Mouse (Mus musculus): ENCODE results near the gene Jph2.

Gene Jph2

DNA sequence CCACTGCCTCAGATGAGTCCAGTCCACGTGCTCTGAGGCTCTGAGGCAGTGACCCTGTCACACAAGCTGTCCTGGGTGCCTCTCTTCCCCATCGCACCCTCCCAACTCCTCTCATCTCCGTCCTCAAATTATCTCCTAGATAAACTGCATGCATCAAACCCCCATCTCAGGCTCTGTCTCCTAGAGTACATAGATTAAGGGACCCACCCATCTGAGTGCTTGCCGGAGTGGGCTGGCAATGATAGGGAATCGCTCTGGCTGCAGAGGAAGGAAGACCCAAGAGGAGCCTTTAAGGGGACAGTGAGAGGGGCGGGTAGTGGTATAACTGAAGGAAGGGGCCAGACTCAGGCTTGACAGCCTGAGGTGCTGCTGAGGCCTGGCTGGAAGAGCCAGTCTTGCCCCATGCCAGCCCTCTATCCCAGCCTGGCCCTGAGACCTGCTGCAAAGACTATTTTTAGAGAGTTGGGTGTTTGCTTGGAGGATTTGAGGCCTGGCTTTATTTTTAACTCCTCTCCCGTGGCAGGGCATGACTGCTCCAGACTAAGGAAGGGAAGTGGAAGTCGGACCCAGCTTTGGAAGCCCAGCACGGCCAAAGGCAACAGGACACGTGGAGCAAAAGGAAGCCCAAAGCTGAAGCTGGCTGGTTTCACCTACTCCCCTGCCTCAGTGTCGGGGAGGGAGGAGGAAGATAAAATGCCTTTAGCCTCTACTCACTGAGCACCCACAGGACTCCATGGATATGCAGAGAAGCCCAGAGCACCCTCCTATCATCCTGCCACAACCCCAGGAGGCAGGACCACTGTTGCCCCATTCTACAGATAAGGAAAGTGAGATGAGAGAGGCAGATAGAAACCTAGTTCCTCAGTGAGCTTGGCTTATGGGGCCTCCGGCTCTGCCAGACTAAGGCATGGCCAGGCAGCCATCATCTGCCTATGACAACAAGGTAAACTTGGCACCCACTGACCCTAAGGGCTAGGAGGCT, 34.6 kb downstream of the Jph2 start:
- no peak for DNase-seq (ENCODE audit: extremely low read depth, low read depth, low spot score)

DNA sequence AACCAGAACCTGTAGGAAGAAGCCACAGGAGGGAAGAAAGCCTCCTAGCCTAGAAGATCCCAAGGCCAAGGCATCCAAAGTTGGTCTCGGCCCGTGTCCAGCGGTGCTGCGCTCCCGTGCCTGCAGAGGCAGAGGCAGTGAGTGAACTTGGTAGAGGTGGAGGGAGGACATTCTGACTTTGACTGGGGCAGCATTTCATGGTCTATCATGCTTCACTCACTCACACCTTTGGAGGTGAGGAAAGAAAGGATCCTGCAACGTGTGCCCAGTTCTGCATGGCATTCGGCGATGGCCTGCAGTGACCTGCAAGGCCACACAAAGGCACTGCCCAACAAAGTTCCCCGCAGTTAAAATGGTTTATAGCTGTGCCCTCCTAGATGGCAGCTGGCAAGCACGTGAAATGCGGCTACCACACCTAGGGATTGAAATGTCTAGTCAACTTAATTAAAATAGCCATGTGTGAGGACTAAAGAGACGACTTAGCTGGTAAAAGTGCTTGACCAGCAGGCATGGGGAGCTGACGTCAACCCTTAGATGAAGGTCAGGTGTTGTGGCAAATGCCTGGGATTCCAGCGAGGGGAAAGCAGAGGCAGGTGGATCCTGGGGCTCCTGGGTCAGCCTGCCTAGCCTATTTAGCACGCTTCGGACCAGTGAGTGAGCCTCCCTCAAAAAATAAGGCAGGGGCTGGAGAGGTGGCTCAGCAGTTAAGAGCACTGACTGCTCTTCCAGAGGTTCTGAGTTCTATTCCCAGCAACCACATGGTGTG, 36.8 kb downstream of the Jph2 start:
- DNase-seq (ENCODE audit: extremely low read depth, low read depth, low spot score), result no peak

DNA sequence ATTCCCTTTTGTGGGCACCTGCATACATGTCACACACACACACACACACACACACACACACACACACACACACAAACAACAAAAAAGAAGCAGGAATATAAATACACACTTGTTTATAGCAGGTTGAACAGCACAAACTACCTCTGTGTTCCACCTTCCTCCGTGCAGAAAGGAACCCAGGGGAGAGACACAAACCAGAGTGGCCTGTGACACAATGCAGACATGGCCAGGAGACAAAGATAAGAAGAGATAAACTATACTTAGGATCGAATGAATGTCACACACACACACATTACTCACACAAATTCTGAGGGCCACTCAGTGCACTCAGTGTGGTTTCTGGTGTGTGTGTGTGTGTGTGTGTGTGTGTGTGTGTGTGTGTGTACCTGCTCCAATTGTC, 38.5 kb downstream of the Jph2 start:
- no peak for DNase-seq (ENCODE audit: extremely low read depth, low read depth, low spot score)

DNA sequence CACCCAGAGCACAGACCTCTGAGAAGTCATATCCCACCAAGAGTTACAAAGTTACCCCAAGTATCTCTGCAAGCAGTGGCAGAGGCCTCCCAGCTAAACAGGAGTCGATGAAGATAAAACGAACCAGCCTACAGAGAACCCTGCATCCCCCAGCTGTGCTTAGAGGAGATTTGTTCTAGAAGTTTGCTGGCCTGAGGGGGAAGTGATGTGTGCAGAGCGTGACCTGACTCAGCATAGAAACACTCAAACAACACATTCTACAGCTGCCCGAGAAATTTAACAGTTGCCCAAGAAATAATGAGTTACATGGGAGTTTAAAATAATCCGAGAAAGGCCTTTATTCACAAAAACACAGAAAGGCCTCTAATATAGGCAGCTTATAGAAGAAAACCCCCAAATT, 39.1 kb downstream of the Jph2 start:
- no peak for DNase-seq (ENCODE audit: extremely low read depth, low read depth, low spot score)

DNA sequence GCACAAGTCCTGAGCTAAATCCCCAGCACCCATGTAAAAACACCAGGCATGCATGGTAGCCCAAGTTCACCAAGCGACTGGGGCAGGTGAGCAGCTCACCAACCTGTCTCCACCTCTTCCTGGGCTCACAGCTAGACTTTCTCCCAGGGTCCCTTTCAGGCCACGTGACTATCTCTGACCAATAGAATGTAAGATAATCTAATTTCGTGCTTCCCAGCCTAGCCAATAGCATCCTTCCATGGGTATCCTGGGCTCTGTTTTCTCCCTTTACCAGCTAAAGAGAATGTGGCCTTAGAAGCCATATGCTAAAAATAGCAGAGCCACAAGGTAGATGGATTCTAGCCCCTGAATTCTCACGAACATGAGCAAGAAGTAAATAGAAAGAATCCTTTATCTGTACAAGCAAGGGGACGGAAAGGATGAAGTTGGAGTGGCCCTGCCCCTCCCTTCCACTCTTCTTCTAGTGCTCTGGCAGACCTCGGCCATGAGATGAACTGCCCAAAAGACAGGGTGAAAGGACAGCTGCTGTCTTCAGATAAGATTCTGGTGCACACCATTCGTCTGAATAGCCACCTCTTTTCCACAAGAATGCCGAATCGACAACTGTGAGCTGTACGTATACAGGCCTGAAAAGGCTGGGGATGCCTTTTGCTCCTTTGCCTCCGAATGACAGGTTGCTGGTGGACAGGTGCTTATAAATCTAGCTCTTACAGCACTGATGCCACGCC, 41.5 kb downstream of the Jph2 start:
- DNase-seq (ENCODE audit: extremely low read depth, low read depth, low spot score), result no peak

DNA sequence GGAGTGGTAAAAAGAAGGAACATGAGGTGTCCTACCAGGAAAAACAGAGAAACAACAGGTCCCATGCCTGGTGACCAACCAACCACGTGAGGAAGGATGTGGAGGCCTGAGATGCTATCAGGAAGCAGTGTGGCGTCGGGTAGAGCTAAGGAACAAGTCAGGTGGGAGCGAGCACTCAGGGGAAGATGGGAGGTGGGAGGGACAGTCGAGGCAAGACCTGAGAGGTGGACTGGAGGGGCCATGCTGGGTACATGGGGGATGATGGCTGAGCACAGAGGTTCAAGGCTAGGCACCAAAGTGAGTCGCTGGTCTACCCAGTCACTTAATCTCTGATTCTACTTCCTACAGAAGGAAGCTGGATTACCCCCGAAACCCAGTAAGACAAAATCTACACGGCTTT, 42.1 kb downstream of the Jph2 start:
- no peak for DNase-seq (ENCODE audit: extremely low read depth, low read depth, low spot score)

DNA sequence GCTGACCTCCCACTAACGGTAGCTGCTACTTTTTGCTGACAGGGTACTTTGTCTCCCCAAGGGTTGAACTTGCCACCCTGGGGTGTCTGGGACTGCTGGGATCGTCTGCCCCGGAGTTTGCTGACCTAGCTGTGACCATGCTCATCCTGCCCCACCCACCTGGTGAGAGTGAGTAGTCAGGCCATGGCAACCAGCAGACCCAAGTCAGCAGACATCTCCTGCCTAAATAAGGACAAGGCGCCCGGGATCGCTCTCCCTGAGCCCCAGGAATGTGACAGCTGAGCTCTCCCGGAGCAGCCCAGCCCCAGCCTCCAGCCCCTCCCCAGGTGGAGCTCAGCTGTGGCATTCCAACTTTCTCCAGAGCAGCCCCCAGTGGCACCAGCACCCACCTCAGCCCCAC, 44.1 kb downstream of the Jph2 start:
- no peak for DNase-seq (ENCODE audit: extremely low read depth, low read depth, low spot score)

DNA sequence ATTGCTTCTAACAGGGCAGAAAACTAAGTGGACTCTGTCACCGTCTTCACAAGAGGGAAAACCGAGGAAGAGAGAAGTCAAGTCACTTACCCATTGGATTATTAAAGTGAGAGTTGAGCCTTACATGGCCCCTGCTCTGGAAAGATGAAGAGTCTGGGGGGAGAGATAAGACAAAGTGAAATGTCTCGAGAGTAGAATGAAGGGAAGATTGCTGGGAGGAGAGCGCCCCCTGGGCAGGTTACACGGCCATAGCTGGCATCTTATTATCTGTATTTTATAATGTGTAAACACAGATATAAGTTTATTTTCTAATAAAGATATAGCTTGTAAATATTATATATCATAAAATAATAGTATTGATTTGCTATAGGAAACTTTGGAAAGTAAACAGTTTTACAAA, 47.4 kb downstream of the Jph2 start:
- DNase-seq (ENCODE audit: extremely low read depth, low read depth, low spot score), result no peak

DNA sequence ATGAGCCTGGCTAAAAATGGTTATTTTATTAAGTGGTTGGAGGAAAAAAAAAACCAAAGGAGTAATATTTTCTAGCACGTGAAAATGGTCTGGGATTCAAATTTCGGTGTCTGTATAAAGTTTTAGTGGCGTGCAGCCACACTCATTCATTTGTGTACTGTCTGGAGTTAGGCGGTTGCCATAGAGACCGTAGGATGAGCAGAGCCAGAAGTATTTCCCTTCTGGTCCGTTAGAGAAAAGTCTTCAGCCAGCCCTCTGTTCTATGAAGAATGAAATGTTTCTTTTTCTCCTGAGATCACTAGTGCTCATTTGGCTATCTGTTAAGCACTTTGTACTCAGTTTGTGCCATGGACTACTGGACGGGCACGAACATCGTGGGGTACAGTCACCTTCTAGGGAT, 48.4 kb downstream of the Jph2 start:
- no peak for DNase-seq (ENCODE audit: extremely low read depth, low read depth, low spot score)

DNA sequence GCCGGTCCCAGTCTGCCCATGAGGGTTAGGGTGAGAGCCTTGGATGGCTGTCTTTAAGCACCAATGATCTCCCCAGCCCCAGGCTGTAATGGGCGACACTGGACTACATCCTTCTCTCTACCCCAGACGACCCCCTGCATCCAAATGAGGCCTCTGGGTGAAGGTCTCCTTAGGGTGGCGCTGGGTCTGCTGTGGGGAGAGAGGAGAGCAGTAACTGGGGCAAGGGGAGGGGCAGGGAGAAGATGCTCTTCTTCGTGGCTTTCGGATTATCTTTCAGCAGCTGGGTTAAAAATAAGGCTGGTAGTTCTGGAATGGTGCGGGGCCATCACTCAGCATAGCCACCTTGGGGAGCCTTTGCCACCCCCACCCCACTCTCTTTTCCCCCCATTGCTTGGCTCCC, 49.1 kb downstream of the Jph2 start:
- no peak for DNase-seq (ENCODE audit: extremely low read depth, low read depth, low spot score)

DNA sequence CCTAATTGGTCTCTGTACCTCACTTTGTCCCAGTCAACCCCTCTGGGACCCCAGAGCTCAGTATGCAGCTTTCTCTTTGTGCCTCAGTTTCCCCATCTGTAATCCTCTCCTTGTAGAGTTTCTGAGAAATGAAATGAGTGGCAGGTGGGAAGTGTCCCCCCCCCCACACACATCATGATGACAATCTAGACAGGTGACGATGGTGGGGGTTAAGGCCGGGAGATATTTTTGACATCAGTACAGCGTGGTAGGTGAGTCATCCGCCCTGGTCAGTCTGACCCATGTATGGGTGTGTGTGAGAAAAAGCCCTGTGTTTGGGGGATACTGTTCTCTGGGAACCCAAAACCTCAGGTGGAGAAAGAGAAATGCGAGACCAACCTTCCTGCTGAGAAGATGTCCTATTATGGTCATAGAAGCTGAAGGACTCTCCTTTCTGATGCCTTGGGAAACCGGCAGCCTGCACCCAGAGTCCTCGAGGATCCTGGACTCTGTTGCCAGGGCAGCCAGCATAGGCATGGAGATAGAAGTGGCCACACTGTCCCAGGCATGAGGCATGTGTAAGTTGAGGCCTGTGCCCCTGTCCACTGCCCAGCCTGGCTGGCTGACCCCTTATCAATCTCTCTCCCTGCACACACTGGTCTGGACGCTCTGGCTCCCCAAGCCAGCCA, 50.1 kb downstream of the Jph2 start:
- DNase-seq (ENCODE audit: extremely low read depth, low read depth, low spot score), result no peak

DNA sequence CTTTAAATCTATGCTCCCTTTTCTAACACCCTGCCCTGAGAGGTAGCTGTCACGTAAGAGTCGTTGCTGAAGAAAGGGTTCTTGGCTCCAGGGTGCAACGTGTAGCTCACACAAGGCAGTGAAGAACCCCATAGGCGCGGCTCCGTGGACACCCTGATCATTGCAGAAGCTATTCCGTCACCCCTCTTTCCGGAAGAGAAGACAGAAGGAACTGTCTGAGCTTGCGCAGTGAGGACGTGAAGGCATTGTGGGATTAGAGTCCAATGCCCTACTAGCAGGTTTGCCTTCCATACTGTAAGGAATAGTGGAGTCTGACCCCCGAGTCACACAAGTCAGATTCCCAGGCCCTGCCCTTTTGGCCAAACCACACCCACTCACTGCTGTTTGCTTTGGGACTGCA, 51.3 kb downstream of the Jph2 start:
- DNase-seq (ENCODE audit: extremely low read depth, low read depth, low spot score), result no peak

DNA sequence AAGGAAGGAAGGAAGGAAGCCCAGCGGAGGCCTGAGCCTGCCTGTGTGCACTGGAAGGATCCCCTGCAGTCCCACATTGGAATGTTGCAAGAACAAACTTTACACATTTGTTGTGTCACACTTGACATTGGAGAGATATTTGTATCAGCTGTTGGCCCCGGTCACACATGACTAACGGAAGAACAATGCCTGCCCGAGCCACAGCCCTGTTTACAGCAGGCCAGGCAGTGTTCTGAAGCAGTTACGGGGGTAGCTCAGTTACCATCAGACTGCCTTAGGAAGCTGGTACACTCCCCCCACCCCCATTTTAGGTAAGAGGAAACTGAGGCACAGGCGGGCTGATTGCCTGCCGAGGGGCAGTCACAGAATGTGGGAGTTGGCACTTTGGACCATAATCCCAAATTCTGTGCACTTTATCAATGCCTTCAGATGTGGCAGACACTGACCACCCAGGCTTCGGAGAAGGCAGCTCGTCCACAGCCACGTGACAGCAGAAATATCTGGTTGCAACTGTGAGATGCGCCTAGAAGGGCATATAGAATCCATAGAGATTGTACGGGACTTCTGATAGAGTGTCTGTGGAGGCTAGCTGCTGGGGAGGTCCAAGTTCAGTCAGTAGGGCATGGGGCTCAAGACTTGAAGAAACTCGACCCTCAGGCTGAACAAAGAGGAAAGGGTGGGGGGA, 52.7 kb downstream of the Jph2 start:
- DNase-seq (ENCODE audit: extremely low read depth, low read depth, low spot score), result no peak

DNA sequence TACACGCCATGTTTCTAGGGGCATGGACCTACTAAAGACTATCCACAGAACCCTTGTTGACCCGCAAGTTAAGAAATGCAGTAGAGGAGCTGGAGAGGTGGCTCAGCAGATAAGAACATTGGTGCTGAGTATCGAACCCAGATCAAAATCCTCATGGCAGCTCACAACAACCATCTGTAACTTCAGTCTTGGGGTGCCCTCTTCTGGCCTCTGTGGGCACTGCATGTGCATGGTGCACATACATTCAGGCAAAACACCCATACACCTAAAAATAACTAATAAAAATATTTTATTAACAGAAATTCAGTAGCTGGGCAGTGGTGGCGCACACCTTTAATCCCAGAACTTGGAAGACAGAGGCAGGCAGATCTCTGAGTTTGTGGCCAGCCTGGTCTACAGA, 54.1 kb downstream of the Jph2 start:
- no peak for DNase-seq (ENCODE audit: extremely low read depth, low read depth, low spot score)

DNA sequence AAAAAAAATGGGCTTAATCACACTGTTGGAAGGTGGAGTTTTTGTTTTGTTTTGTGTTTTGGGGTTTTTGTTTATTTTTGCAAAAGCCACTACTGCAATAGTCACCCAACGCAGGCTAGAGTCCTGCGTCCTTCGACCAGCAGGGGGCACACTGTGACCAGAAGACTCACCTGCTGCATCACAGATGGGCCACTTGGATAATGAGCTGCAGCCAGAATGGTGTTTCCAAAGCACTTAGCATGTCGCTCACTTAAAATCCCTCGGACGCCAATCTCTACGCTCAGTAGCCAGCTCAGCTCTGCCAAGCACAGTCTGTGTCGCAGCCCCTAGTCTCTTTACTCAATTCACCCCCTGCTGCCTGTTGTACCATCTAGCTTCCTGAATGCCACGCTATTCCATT, 57.5 kb downstream of the Jph2 start:
- DNase-seq (ENCODE audit: extremely low read depth, low read depth, low spot score), result no peak

DNA sequence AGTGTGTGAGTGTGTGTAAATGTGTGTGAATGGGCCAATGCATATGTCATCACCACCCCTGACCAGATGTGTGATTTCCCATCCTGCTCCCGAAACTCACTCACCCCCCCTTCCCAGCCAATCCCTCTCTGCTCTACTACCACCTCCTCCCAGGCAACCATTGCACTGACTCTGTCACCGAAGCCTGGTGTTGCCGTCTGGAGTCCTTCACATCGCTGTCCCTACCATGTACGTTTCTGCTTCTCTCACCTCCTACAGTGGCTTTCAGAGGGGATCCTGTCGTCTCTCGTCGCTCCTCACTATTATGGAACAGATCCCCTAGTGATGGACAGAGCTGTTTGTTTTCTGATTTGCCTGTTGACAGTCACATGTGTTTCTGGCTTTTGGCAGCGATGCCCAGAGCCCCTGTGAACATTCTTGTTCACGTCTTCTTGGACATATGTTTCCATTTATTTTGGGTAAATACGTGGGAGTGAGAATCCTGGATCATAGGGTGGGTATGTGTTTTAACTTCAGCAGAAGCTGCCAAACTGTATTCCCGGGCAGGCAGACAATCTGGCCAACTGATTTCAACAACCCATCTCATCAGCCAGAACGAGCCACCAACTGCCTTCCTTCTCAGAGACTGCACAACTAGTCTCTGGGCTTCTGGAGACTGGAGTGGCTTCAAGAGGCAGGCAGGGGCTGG, 65.3 kb downstream of the Jph2 start:
- DNase-seq (ENCODE audit: extremely low read depth, low read depth, low spot score), result no peak

DNA sequence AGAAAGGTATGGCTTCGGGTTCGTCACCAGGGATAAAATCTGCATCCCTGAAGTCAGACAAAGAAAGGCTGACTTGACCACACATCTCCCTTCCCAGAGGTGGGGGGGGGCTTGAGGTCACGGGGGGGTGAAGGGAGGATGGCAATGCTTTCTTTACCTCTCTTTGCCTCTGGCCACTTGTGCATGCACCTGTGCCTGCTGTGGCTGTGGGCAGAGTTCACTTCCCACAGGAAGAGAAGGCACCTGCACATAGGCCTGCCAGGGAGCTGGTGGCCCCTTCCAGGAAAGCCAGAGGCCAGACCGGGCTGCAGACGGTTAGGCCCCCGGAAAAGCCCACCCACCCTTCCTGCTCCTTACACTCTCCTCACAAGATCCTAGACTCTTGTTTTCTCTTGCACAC, 66.4 kb downstream of the Jph2 start:
- no peak for DNase-seq (ENCODE audit: extremely low read depth, low read depth, low spot score)

DNA sequence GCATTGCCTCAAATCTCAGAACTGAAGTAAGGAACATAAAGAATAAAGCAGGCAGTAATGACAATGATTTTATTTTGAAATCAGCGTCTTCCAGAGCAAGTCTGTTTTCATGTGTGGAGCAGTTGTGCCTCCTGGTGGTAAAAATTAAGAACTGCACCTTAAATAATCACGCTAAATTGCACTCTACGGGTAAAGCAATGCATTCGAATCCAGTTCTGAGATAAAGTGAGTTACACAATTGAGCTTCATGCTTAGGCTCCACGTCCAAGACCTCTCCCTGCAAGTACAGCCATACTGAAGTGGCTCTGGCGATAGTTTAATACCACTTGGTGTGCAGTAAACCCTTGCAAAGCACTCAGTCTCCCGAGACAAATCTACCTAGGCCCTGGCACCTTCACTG, 67.1 kb downstream of the Jph2 start:
- DNase-seq (ENCODE audit: extremely low read depth, low read depth, low spot score), result no peak

DNA sequence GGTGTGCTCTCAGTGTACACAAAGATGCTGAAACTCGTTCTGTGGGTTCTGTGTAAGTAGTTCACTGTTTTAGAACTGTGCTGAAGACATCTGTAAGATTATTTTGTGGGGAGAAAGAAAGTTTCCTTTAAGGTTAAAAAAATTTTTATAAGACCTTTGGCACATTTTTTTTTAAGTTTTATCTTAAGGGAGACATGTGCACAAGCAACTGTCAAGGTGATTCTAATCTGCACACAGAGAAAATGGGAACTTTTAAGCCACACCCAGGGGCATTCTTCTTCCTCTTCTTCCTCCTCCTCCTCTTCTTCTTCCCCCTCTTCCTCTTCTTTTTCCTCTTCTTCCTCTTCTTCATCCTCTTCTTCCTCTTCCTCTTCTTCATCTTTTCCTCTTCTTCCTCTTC, 74.6 kb downstream of the Jph2 start:
- no peak for DNase-seq (ENCODE audit: extremely low read depth, low read depth, low spot score)

DNA sequence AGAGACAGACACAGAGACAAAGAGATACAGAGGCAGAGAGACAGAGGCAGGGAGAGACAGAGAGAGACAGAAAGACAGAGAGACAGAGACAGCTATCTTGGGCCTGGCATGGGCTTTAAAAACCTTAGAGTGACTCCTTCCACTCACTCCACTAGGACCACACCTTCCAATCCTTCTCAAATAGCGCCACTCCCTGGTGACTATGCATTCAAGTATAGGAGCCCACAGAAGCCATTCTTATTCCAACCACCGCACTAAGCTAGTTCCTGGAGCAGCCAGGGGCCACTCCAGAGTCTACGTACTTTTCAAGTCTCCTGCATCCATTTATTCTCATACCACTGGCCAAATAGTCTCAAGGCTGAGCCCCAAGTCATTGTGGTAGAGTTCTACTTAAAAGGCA, 79.0 kb downstream of the Jph2 start:
- no peak for DNase-seq (ENCODE audit: extremely low read depth, low read depth, low spot score)

All from fat pad, adult 2 months (tissue).